Comparison of ENCODE assay signal across 10 mouse cellular contexts in the genomic region with DNA sequence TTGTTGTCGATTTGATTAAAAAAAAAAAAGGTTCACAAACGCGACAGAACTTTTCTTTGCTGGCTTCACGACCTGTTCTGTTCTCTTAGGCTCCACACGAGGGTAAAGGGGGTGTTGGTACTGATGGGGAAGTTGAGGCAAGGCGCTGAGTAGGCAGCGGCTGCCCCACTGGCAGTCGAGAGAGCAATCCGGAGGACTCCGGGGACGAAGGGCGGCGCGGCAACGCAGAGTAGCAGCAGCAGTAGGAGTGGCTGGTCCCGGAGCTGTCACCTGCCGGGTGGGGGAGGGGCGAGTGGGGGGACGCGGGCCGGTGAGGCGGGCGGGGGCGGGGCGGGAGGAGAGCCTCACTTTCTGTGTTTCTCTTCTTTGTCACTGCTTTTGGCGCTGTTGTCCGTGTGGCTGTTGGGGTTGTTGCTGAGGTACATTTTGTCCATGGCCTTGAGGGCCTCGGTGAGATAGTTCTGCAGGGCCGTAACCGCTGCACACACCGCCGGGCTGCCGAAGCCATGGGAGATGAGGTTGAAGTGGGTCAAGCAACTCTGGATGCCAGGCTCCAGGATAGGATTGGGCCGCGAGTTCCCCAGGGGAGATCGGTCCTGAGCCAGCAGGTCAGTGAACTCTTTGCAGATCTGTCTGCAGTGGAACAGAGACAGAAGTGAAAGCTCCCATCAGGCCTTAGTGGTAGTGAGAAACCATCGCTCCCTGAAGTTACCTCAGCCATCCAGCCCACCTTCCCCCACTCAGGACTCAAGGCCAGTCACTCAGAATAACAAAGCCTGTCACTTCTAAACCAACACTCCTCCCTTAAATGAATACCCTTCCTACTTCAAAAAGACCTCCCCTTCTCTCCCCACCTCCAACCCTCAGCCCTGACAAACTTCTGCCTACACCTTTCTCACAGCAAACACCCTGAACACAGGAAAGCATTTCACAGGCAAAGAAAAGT. TPM values are rescaled to one million over a fixed set of nuclear protein-coding genes. Genes with fewer than 3 reads are reported as not detected.
DNase-seq lines count a peak whose midpoint lies in the region; ATAC-seq and TF ChIP-seq lines count a peak whose summit lies in the region.
"Had no signal": no experiment of that assay in that cellular context is flagged by ENCODE, and none has a peak within 500 bp of the region (broad histone marks: within the 10 kb centered on the region; RNA-seq: fewer than 3 reads in every experiment).

No protein-coding gene starts in this region.

- H3K36me3 ChIP-seq in heart, embryonic 14.5 days (ENCODE audit: control insufficient read depth, insufficient read depth, low read length), result no peaks in the 10 kb centered on the region
- H3K36me3 ChIP-seq in testis, adult 2 months (ENCODE audit: control insufficient read depth, insufficient read depth, low read length), result no peaks in the 10 kb centered on the region
- no peaks in the 10 kb centered on the region for H3K36me3 ChIP-seq in limb, embryonic 12.5 days
- no peaks in the 10 kb centered on the region for H3K36me3 ChIP-seq in kidney, adult 2 months (ENCODE audit: control insufficient read depth, insufficient read depth, low read length)

- peaks cover 2 to 5% of the 10 kb centered on the region in 2 experiments; a peak in 2 of 4 replicates for H3K4me1 ChIP-seq in heart, embryonic 14.5 days (ENCODE audit: control insufficient read depth in 2 of 2, insufficient read depth in 2 of 2, low read length in 2 of 2)
- peaks cover 6% of the 10 kb centered on the region for H3K4me1 ChIP-seq in testis, adult 2 months (ENCODE audit: control insufficient read depth, insufficient read depth, low read length)
- H3K4me1 ChIP-seq in limb, embryonic 12.5 days (replicated peaks), result peaks cover 23% of the 10 kb centered on the region
- H3K4me1 ChIP-seq in kidney, adult 2 months (ENCODE audit: control insufficient read depth, insufficient read depth, low read length), result no peaks in the 10 kb centered on the region

- no peak for DNase-seq in heart, adult 18-20 months
- no peak for DNase-seq in testis, postnatal 10 days (ENCODE audit: low spot score)
- no peak for DNase-seq in urinary bladder, postnatal 14 days (ENCODE audit: low spot score)
- DNase-seq in layer of hippocampus, adult 11-12 months (ENCODE audit: low spot score), result no peak
- no peak for DNase-seq in kidney, adult 2 months

- no peak overlapping the region for H3K9ac ChIP-seq in heart, embryonic 14.5 days (ENCODE audit: low read length)
- no peak overlapping the region for H3K9ac ChIP-seq in limb, embryonic 12.5 days (replicated peaks)

- ATAC-seq in heart, embryonic 14.5 days (ENCODE audit: insufficient number of reproducible peaks, insufficient read depth, low FRiP score, low read depth), result no peak
- ATAC-seq in limb, embryonic 12.5 days (ENCODE audit: insufficient number of reproducible peaks, insufficient read depth, low FRiP score, low TSS enrichment, low read depth), result no peak

- peaks cover 94% of the 10 kb centered on the region for H3K27me3 ChIP-seq in heart, embryonic 14.5 days (ENCODE audit: control insufficient read depth, insufficient read depth, low read length)
- no peaks in the 10 kb centered on the region for H3K27me3 ChIP-seq in testis, adult 2 months (ENCODE audit: control insufficient read depth, insufficient read depth, low read length)
- peaks cover 36% of the 10 kb centered on the region for H3K27me3 ChIP-seq in limb, embryonic 12.5 days
- peaks cover 10% of the 10 kb centered on the region for H3K27me3 ChIP-seq in kidney, adult 2 months (replicated peaks; ENCODE audit: control insufficient read depth, insufficient read depth, low read length)
- H3K27me3 ChIP-seq: CH12.LX had no signal

- no peak overlapping the region for H3K4me3 ChIP-seq in heart, embryonic 14.5 days (ENCODE audit: control insufficient read depth in 1 of 2, insufficient read depth in 1 of 2, low read depth in 1 of 2, low read length in 2 of 2)
- H3K4me3 ChIP-seq in testis, adult 2 months (ENCODE audit: control insufficient read depth, low read depth, low read length), result peak overlapping the region; percentile 61
- peak overlapping the region; percentile 26 for H3K4me3 ChIP-seq in limb, embryonic 12.5 days (replicated peaks)
- no peak overlapping the region for H3K4me3 ChIP-seq in kidney, adult 2 months (ENCODE audit: insufficient read depth, low read depth, low read length)

- H3K9me3 ChIP-seq in heart, embryonic 14.5 days (ENCODE audit: control insufficient read depth, low read length), result no peaks in the 10 kb centered on the region
- H3K9me3 ChIP-seq in limb, embryonic 12.5 days, result no peaks in the 10 kb centered on the region

- peak overlapping the region; percentile 53 for H3K4me2 ChIP-seq in heart, embryonic 14.5 days (ENCODE audit: low read length)
- H3K4me2 ChIP-seq in limb, embryonic 12.5 days, result peak overlapping the region; percentile 53

- TF ChIP-seq POLR2A in testis, adult 2 months (IDR thresholded peaks at IDR 0.05; ENCODE audit: control insufficient read depth, low read depth, low read length), result no peak
- no peak for TF ChIP-seq POLR2A in kidney, adult 2 months (IDR thresholded peaks at IDR 0.05; ENCODE audit: low read depth, low read length)

- TF ChIP-seq CTCF in testis, adult 2 months (IDR thresholded peaks at IDR 0.05; ENCODE audit: control insufficient read depth, insufficient read depth, insufficient replicate concordance, low read depth, low read length), result no peak
- TF ChIP-seq CTCF in kidney, adult 2 months (conservative IDR thresholded peaks at IDR 0.05; ENCODE audit: insufficient read depth, insufficient read length, low read depth, low read length), result no peak

- H3K27ac ChIP-seq in heart, embryonic 14.5 days (replicated peaks in 1 of 2; ENCODE audit: control insufficient read depth in 1 of 2, insufficient read depth in 1 of 2, low read depth in 2 of 2, low read length in 2 of 2), result no peak overlapping the region
- no peak overlapping the region for H3K27ac ChIP-seq in testis, adult 2 months (ENCODE audit: control insufficient read depth, insufficient read depth, low read depth, low read length)
- no peak overlapping the region for H3K27ac ChIP-seq in limb, embryonic 12.5 days
- H3K27ac ChIP-seq in kidney, adult 2 months (ENCODE audit: insufficient read depth, low read depth, low read length), result no peak overlapping the region

- 6% methylated on average over 37 of the region's 37 CpGs for WGBS in heart, embryonic 14.5 days
- 6% methylated on average over 31 of the region's 37 CpGs for whole genome bisulfite sequencing in limb, embryonic 12.5 days
- WGBS in kidney, adult 2 months, result 16% methylated on average over 34 of the region's 37 CpGs

RNA-seq across cellular contexts. Expression of a gene that starts 21.1 kb away (rescaled TPM):
- polyA plus RNA-seq in heart, embryonic 14.5 days (2014; fragmentation: Nextera tagmentation; extraction: Ambion mirVana), result 0.22 TPM in 1 of 2 replicates, not detected in the other
- total RNA-seq in heart, adult 18-20 months (2021), result under 1 TPM; 0.07 to 0.13 TPM
- 0.23 and 1.2 TPM in 2 replicates for polyA plus RNA-seq in testis, adult 2 months (2012; rRNA removed)
- 10.1 and 11.3 TPM in 2 replicates for polyA plus RNA-seq in limb, embryonic 12.5 days (2016; fragmentation: Nextera tagmentation; extraction: Ambion mirVana)
- 4.3 and 5.2 TPM in 2 replicates for polyA plus RNA-seq in kidney, adult 2 months (2012; rRNA removed)
- total RNA-seq: CH12.LX; liver, adult 2 months had no signal

Comparison
In these comparisons a context has a peak if more than half of its experiments do, and no peak if none do; other contexts are left out.
1. H3K4me3 ChIP-seq: peak in testis, adult 2 months (single experiment) and limb, embryonic 12.5 days (single experiment); none in heart, embryonic 14.5 days (0 of 2) and kidney, adult 2 months (single experiment).